Mouse (Mus musculus): ENCODE measurements at regions not wholly inside any gene's neighbourhood (a gene's known extent, or its start where the extent isn't known, plus 50 kb on each side); places are given as distances from the start of the nearest gene placed in this dataset.
A peak's percentile ranks its signal among the peaks of the same experiment; 100 is the strongest.

DNA sequence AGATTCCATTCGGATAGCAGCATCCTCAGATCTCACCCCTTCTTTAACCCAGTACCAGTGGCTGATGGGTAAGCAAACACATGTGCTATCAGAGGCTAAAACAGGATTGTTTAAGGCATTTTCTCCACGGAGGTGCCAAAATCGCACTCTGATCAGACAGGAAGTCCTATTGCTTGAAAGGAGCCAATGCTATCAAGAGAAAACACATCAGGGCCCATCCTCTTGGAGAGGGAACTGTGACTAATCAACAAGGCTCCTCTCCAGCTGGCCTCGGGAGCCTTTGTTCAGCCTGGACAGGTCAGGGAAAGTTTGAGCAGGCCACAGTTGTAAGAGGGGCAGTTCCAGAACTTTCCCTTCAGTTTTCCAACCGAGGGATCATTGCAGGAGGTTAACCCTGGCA lies 57.4 kb upstream of the Lmo2 start:
- Histone ChIP-seq H3K4me1 (ENCODE audit: control insufficient read depth, low read depth, low read length) (peaks cover 70% of the 10 kb centered on the region), H3K4me2 (ENCODE audit: low read depth, low read length) (peak overlapping the region; percentile 58), H3K4me3 (ENCODE audit: low read depth, low read length) (peak overlapping the region; percentile 55), H3K27me3 (ENCODE audit: control insufficient read depth, insufficient read depth, low read depth, low read length) (no peaks in the 10 kb centered on the region), H3K27ac (ENCODE audit: low read length) (peak overlapping the region; percentile 77), H3K9ac (ENCODE audit: low read depth, low read length) (peak overlapping the region; percentile 62), H3K36me3 (ENCODE audit: control insufficient read depth, insufficient read depth) (no peaks in the 10 kb centered on the region), H3K9me3 (replicated peaks; ENCODE audit: control insufficient read depth, low read length) (no peaks in the 10 kb centered on the region)
- ATAC-seq (ENCODE audit: low read depth), result no peak
- WGBS (ENCODE audit: insufficient replicate concordance), result 33% methylated on average over 5 of the region's 5 CpGs

DNA sequence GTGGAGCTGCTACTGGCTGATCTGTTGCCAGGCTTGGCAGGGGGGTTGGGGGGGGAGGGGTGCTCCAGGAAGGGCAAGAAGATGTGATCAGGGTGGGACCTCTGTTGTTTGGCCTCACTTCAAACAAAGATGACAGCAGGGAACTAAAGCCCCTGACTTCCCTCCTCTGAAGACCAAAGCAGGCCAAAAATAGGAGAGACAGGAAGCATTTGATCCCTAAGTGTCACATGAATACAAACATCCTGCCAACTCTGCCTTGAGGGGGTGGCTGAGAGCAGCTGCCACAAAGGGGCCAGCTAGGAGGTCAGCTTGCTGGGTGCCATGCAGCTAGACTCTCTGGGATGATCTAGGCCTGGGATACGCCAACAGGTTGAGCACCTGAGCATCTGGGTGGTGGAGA lies 56.3 kb upstream of the Lmo2 start:
- ATAC-seq (ENCODE audit: low read depth), result no peak
- no peaks in the 10 kb centered on the region for H3K27me3 ChIP-seq (ENCODE audit: control insufficient read depth, insufficient read depth, low read depth, low read length)
- H3K9ac ChIP-seq (ENCODE audit: low read depth, low read length), result peak overlapping the region; percentile 3; the same call in 1 of the 2 replicates
- H3K4me3 ChIP-seq (ENCODE audit: low read depth, low read length), result peak overlapping the region; percentile 55; the same call in 1 of the 2 replicates
- H3K9me3 ChIP-seq (replicated peaks; ENCODE audit: control insufficient read depth, low read length), result no peaks in the 10 kb centered on the region
- peaks cover 59% of the 10 kb centered on the region for H3K4me1 ChIP-seq (ENCODE audit: control insufficient read depth, low read depth, low read length)
- H3K36me3 ChIP-seq (ENCODE audit: control insufficient read depth, insufficient read depth), result no peaks in the 10 kb centered on the region
- WGBS (ENCODE audit: insufficient replicate concordance), result 65% methylated on average over 1 of the region's 1 CpGs
- peak overlapping the region; percentile 8 for H3K27ac ChIP-seq (ENCODE audit: low read length)
- H3K4me2 ChIP-seq (ENCODE audit: low read depth, low read length), result peak overlapping the region; percentile 58

DNA sequence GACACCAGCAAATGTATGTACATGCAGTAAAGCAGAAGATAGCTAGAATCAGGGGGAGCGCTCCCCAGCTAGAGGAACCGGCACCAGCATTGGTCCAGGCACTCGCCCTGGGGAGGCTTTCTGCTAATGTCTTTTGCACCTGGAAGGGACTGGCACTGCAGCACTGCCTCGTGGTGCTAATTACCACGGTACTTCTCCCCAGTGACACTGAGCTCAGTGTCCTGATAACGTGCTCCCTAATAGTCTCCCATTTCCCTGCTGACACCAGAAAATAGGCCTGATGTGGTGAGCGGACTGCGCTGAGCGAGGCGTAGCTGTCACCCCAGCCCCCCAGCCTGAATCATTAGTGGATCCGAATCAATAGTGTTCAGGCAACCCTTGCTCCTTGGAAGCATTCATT lies 55.0 kb upstream of the Lmo2 start:
- no peak for ATAC-seq (ENCODE audit: low read depth)
- Histone ChIP-seq H3K27me3 (ENCODE audit: control insufficient read depth, insufficient read depth, low read depth, low read length) (no peaks in the 10 kb centered on the region), H3K9me3 (replicated peaks; ENCODE audit: control insufficient read depth, low read length) (no peaks in the 10 kb centered on the region), H3K4me3 (ENCODE audit: low read depth, low read length) (no peak overlapping the region), H3K4me2 (ENCODE audit: low read depth, low read length) (no peak overlapping the region), H3K27ac (ENCODE audit: low read length) (no peak overlapping the region), H3K4me1 (ENCODE audit: control insufficient read depth, low read depth, low read length) (peaks cover 48% of the 10 kb centered on the region), H3K36me3 (ENCODE audit: control insufficient read depth, insufficient read depth) (no peaks in the 10 kb centered on the region), H3K9ac (ENCODE audit: low read depth, low read length) (no peak overlapping the region)
- 68% methylated on average over 11 of the region's 11 CpGs for WGBS (ENCODE audit: insufficient replicate concordance)

DNA sequence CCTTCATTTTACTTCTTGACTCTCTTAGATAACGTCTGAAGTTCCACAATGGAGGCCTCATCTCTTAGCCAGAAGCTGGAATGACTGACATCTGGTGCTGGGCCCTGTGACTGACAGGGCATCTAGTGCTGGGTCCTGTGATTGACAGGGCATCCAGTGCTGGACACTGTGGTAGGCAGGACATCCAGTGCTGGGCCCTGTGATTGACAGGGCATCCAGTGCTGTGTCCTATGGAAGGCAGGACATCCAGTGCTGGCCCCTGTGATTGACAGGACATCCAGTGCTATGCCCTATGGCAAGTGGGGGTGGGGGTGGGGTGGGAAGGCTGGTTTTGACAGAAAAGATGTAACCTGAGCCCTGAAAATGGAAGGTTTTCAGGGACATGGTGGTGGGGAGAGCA lies 52.1 kb upstream of the Lmo2 start:
- Histone ChIP-seq H3K27ac (ENCODE audit: low read length) (peak overlapping the region; percentile 3; the same call in 1 of the 2 replicates), H3K27me3 (ENCODE audit: control insufficient read depth, insufficient read depth, low read depth, low read length) (no peaks in the 10 kb centered on the region), H3K9me3 (replicated peaks; ENCODE audit: control insufficient read depth, low read length) (no peaks in the 10 kb centered on the region), H3K4me1 (ENCODE audit: control insufficient read depth, low read depth, low read length) (peaks cover 26% of the 10 kb centered on the region), H3K4me3 (ENCODE audit: low read depth, low read length) (no peak overlapping the region), H3K9ac (ENCODE audit: low read depth, low read length) (no peak overlapping the region), H3K36me3 (ENCODE audit: control insufficient read depth, insufficient read depth) (no peaks in the 10 kb centered on the region), H3K4me2 (ENCODE audit: low read depth, low read length) (no peak overlapping the region)
- ATAC-seq (ENCODE audit: low read depth), result no peak
- WGBS (ENCODE audit: insufficient replicate concordance), result 53% methylated on average over 1 of the region's 1 CpGs

DNA sequence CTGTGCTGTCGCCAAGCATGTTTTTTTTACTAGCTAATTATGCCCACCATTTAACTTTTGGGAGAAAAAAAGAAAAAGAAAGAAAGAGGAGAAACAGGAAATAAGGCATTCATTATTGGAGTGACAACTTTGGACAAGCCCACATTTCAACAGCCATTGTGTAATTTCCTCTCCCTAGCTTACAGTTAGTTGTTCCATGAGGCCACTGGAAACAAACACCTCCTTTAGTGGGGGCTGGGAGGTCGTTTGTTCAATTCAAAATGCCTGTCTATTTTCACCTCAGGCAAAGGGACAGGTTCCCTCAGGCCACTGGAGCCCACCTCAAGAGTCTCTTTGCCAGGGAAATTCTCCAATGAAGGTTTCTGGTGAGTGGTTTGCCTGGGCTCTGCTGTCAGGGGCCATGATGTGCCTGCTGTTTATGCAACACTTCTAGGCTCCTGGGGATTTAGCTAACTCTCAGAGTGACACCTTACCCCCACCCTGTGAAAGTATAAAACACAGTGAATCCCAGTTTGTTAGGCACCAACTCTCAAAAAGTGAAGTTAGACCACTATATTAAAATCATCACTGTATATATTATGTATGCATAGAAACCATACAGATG lies 51.1 kb upstream of the Lmo2 start:
- 26% methylated on average over 2 of the region's 2 CpGs for WGBS (ENCODE audit: insufficient replicate concordance)
- Histone ChIP-seq H3K4me3 (ENCODE audit: low read depth, low read length) (no peak overlapping the region), H3K4me1 (ENCODE audit: control insufficient read depth, low read depth, low read length) (peaks cover 16% of the 10 kb centered on the region), H3K27me3 (ENCODE audit: control insufficient read depth, insufficient read depth, low read depth, low read length) (no peaks in the 10 kb centered on the region), H3K27ac (ENCODE audit: low read length) (peak overlapping the region; percentile 3), H3K9me3 (replicated peaks; ENCODE audit: control insufficient read depth, low read length) (no peaks in the 10 kb centered on the region), H3K9ac (ENCODE audit: low read depth, low read length) (no peak overlapping the region), H3K36me3 (ENCODE audit: control insufficient read depth, insufficient read depth) (no peaks in the 10 kb centered on the region), H3K4me2 (ENCODE audit: low read depth, low read length) (no peak overlapping the region)
- ATAC-seq (ENCODE audit: low read depth), result no peak
